Mouse (Mus musculus) embryonic fibroblast, embryonic 13.5 days (primary cell): Measurements from ENCODE around the gene Rnaseh2b. TPM values are rescaled to one million over a fixed set of nuclear protein-coding genes. Genes with fewer than 3 reads are reported as not detected.

Experiments
- H3K27ac ChIP-seq: 2 replicates; pipeline ENCODE4 v1.5.1; 2012; ENCODE audit warnings: low read length, control low read depth, inconsistent platforms; ENCODE audit not compliant: insufficient read depth
- H3K4me1 ChIP-seq: 2 replicates; pipeline ENCODE4 v1.6.1; 2011; ENCODE audit warnings: low read length; ENCODE audit not compliant: control insufficient read depth, insufficient read depth
- H3K4me3 ChIP-seq: 2 replicates; pipeline ENCODE4 v1.5.1; 2011; ENCODE audit warnings: mild to moderate bottlenecking, control low read depth, low read length; ENCODE audit not compliant: insufficient read depth
- CTCF ChIP-seq: IDR thresholded peaks from 2 replicates; pipeline ENCODE4 v1.5.1; 2011; ENCODE audit warnings: mild to moderate bottlenecking, control low read depth, low read length, moderate library complexity, borderline replicate concordance; ENCODE audit not compliant: insufficient read depth
- POLR2A ChIP-seq: IDR thresholded peaks from 2 replicates; pipeline ENCODE4 v1.6.1; 2011; ENCODE audit warnings: low read depth, mild to moderate bottlenecking, control low read depth, low read length, moderate library complexity
- polyA plus RNA-seq: library from polyadenylated mRNA; stranded (reverse); fragments of >200 nt; gene quantifications from 2 replicates; pipeline ENCODE4 v1.2.4, GENCODE M21; 2011; ENCODE audit warnings: low read depth; ENCODE audit not compliant: missing spikeins, insufficient read length

The Rnaseh2b gene
- polyA plus RNA-seq, 1 experiment: 35.2 TPM

DNA sequence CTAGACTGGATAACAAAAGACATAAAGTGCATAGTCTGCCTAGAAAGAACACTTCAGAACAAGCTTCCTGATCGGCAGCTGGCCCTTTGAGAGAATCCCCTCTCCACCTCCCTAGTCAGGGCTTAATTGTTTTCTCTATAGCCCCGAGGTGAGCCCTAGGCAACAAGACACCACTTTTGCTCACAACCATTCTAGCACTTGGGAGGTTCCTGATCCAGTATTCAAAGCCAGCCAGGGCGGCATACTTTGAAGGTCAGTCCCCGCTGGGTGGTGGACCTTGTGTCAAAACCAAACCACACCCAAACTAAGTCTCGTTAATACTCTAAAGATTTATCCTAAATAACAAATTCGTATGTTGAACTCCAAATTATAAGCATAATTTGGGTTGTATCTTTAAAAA, 39.1 kb downstream of the Rnaseh2b start:
- Histone ChIP-seq H3K4me1 (peaks cover 6% of the 10 kb centered on the region; the same call in 1 of the 2 replicates), H3K4me3 (peak overlapping the region; percentile 76), H3K27ac (no peak overlapping the region)
- TF ChIP-seq CTCF (no peak), POLR2A (no peak)

- Histone ChIP-seq H3K4me3 (peak overlapping the region; percentile 76), H3K27ac (no peak overlapping the region), H3K4me1 (peaks cover 6% of the 10 kb centered on the region; the same call in 1 of the 2 replicates)
- TF ChIP-seq POLR2A: peak; percentile 36; the same call in 1 of the 2 replicates
- no peak for TF ChIP-seq CTCF
These were observed 39.7 kb downstream of the Rnaseh2b start for GRCm38 (mm10) chr14:62331866-62332619.

- Histone ChIP-seq H3K27ac (no peak overlapping the region), H3K4me3 (no peak overlapping the region), H3K4me1 (peaks cover 9% of the 10 kb centered on the region; the same call in 1 of the 2 replicates)
- no peak for TF ChIP-seq POLR2A
- TF ChIP-seq CTCF: no peak
These were observed 41.7 kb downstream of the Rnaseh2b start for GRCm38 (mm10) chr14:62333909-62334687.

DNA sequence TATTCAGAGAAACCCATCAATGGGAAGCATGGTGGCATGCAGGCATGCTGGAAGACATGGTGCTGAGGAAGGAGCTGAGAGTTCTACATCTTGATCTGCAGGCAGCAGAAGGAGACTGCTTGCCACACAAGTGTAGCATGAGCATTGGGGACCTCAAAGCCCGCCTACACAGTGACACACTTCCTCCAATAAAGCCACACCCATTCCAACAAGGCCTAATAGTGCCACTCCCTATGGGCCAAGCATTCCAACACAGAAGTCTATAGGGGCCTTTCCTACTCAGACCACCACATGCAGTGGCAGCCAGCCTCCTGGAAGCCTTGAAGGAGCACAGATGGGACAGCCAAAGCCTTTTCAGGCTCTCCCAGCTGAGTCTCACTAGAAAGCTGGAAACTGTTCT, 46.8 kb downstream of the Rnaseh2b start:
- Histone ChIP-seq H3K4me3 (no peak overlapping the region), H3K27ac (no peak overlapping the region), H3K4me1 (peaks cover 11% of the 10 kb centered on the region)
- no peak for TF ChIP-seq CTCF
- TF ChIP-seq POLR2A: no peak

DNA sequence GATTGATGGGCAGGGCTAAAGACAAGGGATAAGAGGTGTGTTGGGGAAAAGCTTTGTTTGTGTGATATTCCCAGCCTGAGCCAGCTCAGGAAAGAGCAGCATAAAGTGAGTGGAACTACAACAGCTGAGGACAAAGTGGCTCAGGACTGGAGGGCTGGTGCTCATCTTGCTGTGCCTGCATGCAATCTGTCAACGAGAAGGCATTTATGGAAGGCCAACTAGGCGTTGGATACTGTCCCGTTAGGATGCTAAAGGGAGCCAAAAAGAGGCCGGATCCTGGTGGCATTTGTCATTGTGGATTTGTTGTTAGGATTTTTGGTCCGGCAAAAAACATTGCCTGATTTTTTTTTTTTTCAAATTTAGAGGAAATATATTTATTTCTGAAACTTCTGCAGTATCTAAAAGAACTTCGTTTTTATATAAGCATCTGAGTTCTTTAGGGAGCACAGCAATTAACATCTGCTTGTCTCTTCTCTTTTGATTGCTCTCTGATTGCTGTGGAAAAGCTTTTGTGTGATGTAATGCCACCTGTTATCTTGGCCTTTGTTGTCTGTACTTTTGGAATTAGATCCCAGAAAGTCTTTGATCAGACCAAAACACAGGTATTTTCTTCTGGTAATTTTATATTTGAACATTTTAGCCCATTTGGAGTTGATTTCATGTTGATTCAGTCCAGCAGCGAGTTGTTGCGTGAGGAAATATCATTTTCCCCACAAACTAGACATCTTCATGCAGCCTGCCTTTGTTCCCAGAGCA, 49.7 kb downstream of the Rnaseh2b start:
- no peak overlapping the region for H3K27ac ChIP-seq
- peaks cover 6% of the 10 kb centered on the region for H3K4me1 ChIP-seq
- no peak overlapping the region for H3K4me3 ChIP-seq
- TF ChIP-seq CTCF (no peak), POLR2A (no peak)

- Histone ChIP-seq H3K27ac (no peak overlapping the region), H3K4me1 (peaks cover 6% of the 10 kb centered on the region), H3K4me3 (no peak overlapping the region)
- TF ChIP-seq CTCF (no peak), POLR2A (no peak)
These were observed 50.3 kb downstream of the Rnaseh2b start for GRCm38 (mm10) chr14:62342643-62343144.

GRCm38 (mm10) chr14:62346570-62346969, 54.2 kb downstream of the Rnaseh2b start:
- TF ChIP-seq POLR2A: no peak
- TF ChIP-seq CTCF: no peak
- Histone ChIP-seq H3K4me1 (peaks cover 4% of the 10 kb centered on the region), H3K27ac (no peak overlapping the region), H3K4me3 (no peak overlapping the region)

DNA sequence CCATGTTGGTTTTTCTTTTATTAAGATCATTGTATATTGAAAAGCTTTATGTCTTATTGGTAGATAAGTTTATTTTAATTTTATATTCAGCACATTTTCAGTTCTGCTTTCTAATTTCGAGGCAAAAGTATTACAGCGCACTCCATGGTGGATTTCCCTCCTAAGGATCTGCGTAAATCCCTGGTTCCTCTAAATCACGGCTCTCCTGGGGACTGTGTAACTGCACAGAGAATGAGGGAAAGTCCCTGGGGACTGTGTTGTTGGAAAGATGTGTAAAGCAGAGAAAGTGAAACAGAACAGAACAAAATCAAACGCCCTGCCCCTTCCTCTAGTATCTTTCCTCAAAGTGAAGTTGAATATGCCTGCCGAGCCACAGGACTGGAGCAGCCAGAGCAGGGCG, 54.7 kb downstream of the Rnaseh2b start:
- H3K4me1 ChIP-seq: peaks cover 4% of the 10 kb centered on the region
- H3K4me3 ChIP-seq: no peak overlapping the region
- H3K27ac ChIP-seq: no peak overlapping the region
- TF ChIP-seq CTCF: no peak
- no peak for TF ChIP-seq POLR2A

DNA sequence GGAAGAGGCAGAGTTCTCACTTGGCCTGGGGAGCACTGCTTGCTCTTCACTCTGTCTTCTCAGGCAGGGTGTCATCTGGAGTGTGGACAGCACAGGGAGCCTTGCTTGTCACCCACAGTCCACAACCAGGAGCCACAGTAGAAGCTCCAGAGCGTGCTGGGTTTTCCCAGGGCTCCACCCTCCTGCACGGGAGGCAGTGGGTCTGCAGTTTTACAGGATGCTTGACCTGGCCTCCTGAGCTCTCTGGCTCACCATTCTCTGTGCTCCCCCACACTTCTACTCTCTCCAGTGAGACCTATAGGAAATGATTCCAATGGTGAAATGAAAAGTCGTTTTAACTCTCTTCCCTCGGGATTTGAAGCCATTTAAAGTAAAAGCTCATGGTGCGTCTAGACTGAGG, 57.4 kb downstream of the Rnaseh2b start:
- TF ChIP-seq CTCF: no peak
- TF ChIP-seq POLR2A: no peak
- H3K4me3 ChIP-seq: no peak overlapping the region
- H3K4me1 ChIP-seq: no peaks in the 10 kb centered on the region
- H3K27ac ChIP-seq: no peak overlapping the region

DNA sequence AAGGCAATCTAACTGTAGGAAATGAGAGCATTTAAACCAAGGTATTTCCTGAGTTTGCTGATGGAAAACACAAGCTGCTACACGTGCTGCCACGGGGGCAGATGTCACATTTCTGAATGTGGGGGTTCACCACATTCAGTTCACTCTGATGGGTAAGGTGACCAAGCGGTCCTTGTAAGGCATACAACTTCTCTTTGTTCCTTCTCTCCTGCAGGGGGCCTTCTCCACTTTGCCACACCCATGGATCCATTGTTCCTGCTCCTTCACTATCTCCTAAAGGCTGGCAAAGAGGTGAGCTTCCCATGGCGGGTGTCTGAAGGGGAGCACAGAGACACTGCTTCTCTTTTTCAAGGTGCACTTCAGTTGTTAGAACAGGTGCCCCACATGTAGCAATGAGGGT, 57.8 kb downstream of the Rnaseh2b start:
- Histone ChIP-seq H3K4me1 (no peaks in the 10 kb centered on the region), H3K27ac (no peak overlapping the region), H3K4me3 (no peak overlapping the region)
- TF ChIP-seq CTCF (no peak), POLR2A (no peak)
